19 mouse cellular contexts compared by ENCODE assay signal in genomic region chr13:92778642-92779041, GRCm38 (mm10). TPM values are rescaled to one million over a fixed set of nuclear protein-coding genes. Genes with fewer than 3 reads are reported as not detected.
"Had no signal": no experiment of that assay in that cellular context is flagged by ENCODE, and none has a peak within 500 bp of the region (broad histone marks: within the 10 kb centered on the region; RNA-seq: fewer than 3 reads in every experiment).

No protein-coding gene starts in this region.

- DNase-seq: kidney, adult 9 months; lung, adult 2 months; lung, postnatal 14 days; retina, postnatal 1 day; right cerebral cortex, postnatal 4 days; spleen, adult 18-20 months; thymus, adult 2 months; thymus, postnatal 25 days had no signal

- ATAC-seq: inflammation-experienced regulatory T-cells, adult 6 months; intestine, postnatal 0 days; midbrain, embryonic 15.5 days had no signal

- H3K27ac ChIP-seq: left cerebral cortex, adult 2 months; limb, embryonic 10.5 days; liver, embryonic 15.5 days; macrophage; midbrain, embryonic 15.5 days; neural tube, embryonic 13.5 days; stomach, embryonic 15.5 days had no signal

- H3K4me2 ChIP-seq: liver, embryonic 11.5 days; liver, embryonic 15.5 days; midbrain, embryonic 15.5 days; neural tube, embryonic 13.5 days; stomach, embryonic 15.5 days had no signal

- H3K36me3 ChIP-seq: limb, embryonic 10.5 days; liver, embryonic 15.5 days; midbrain, embryonic 15.5 days; neural tube, embryonic 13.5 days; stomach, embryonic 15.5 days had no signal

- H3K27me3 ChIP-seq: liver, embryonic 15.5 days; midbrain, embryonic 15.5 days; neural tube, embryonic 13.5 days; stomach, embryonic 15.5 days had no signal

- H3K9me3 ChIP-seq: limb, embryonic 10.5 days; liver, embryonic 15.5 days; midbrain, embryonic 15.5 days; neural tube, embryonic 13.5 days; stomach, embryonic 15.5 days had no signal

- H3K4me1 ChIP-seq: liver, embryonic 15.5 days; midbrain, embryonic 15.5 days had no signal

- H3K9ac ChIP-seq: liver, embryonic 15.5 days; midbrain, embryonic 15.5 days; neural tube, embryonic 13.5 days; stomach, embryonic 15.5 days had no signal

- H3K4me3 ChIP-seq: left cerebral cortex, adult 2 months; limb, embryonic 10.5 days; liver, embryonic 15.5 days; midbrain, embryonic 15.5 days; neural tube, embryonic 13.5 days; stomach, embryonic 15.5 days had no signal

RNA-seq across cellular contexts. Expression of gene Thbs4, which starts 16.0 kb away (rescaled TPM):
- total RNA-seq: monocyte, adult 5-6 weeks had no signal
- polyA plus RNA-seq: inflammation-experienced regulatory T-cells, adult 6 months; macrophage had no signal
